Mouse (Mus musculus) limb, embryonic 11.5 days (tissue): ENCODE results near the gene Stk11ip. TPM values are rescaled to one million over a fixed set of nuclear protein-coding genes. Genes with fewer than 3 reads are reported as not detected.
A peak's percentile ranks its signal among the peaks of the same experiment; 100 is the strongest.

ENCODE experiments used
- ATAC-seq: fragments of 200-750 bp; cut with Nextera tagmentation; 2 replicates; pipeline ENCODE4 v1.8.0; 2017; ENCODE audit warnings: low read depth; ENCODE audit not compliant: insufficient number of reproducible peaks, low FRiP score, low TSS enrichment
- DNase-seq: peaks from one replicate; pipeline ENCODE4 v3.0.0-alpha.2; 2015; ENCODE audit warnings: low spot score
- H3K27ac ChIP-seq: fragments of 300-500 bp; sonication (generic); replicated peaks from 2 replicates; pipeline ENCODE4 v1.5.1; 2014; ENCODE audit warnings: low read depth, mild to moderate bottlenecking, low read length
- H3K27me3 ChIP-seq: fragments of 300-500 bp; sonication (generic); 2 replicates; pipeline ENCODE4 v1.6.1; 2014; ENCODE audit warnings: mild to moderate bottlenecking, low read length, mixed read lengths; ENCODE audit not compliant: control insufficient read depth, insufficient read depth
- H3K36me3 ChIP-seq: fragments of 300-500 bp; sonication (generic); 2 replicates; pipeline ENCODE4 v1.6.1; 2014; ENCODE audit warnings: mild to moderate bottlenecking, low read length, moderate library complexity, mixed read lengths; ENCODE audit not compliant: control insufficient read depth, insufficient read depth
- H3K4me1 ChIP-seq: fragments of 300-500 bp; sonication (generic); 2 replicates; pipeline ENCODE4 v1.6.1; 2014; ENCODE audit warnings: low read length, mixed read lengths; ENCODE audit not compliant: control insufficient read depth, insufficient read depth
- H3K4me2 ChIP-seq: fragments of 300-500 bp; sonication (generic); 2 replicates; pipeline ENCODE4 v1.6.1; 2014; ENCODE audit warnings: low read depth, mild to moderate bottlenecking, moderate library complexity; ENCODE audit not compliant: severe bottlenecking
- H3K4me3 ChIP-seq: fragments of 300-500 bp; sonication (generic); 2 replicates; pipeline ENCODE4 v1.5.1; 2014; ENCODE audit warnings: low read depth, low read length
- H3K9ac ChIP-seq: fragments of 300-500 bp; sonication (generic); 2 replicates; pipeline ENCODE4 v1.6.1; 2014; ENCODE audit warnings: mild to moderate bottlenecking, low read length
- H3K9me3 ChIP-seq: fragments of 300-500 bp; sonication (generic); 2 replicates; pipeline ENCODE4 v1.6.1; 2016; ENCODE audit warnings: low read length; ENCODE audit not compliant: control insufficient read depth
- WGBS: fragments of 180-500 bp; shearing (Covaris S2); extraction: QIAGEN DNeasy Blood & Tissue Kit; methylation state at CpG from one replicate; pipeline ENCODE4 v1.1.7; 2014; 5-methylcytosine and 5-hydroxymethylcytosine counted together
- polyA plus RNA-seq: library from polyadenylated mRNA; unstranded; fragments of >200 nt; fragmentation: Nextera tagmentation; extraction: Ambion mirVana; gene quantifications from 2 replicates; pipeline ENCODE4 v1.2.1, GENCODE M21; 2014

The Stk11ip gene
- polyA plus RNA-seq, 1 experiment from 2014 or later, result 20.5 TPM

DNA sequence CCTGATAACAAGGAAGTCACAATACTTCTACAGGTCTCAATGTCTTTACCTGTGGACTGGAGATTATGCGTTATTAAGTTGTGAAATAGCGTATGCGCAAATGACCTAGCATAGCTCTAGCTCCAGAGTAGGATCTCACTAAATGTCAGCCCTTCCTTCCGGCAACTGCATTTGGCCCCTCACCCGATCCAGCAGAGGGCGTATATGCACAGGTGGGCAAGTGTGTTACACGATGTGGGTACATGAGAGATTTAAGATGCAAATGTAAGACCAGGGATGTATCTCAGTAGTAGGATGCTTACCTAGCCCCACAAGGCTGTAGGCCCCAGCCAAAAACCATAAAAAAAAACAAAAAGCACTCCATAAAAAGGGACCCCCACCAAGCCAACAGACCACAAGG is 21.9 kb upstream of the Stk11ip start:
- H3K4me1 ChIP-seq, result peaks cover 14% of the 10 kb centered on the region; the same call in 1 of the 2 replicates
- no peaks in the 10 kb centered on the region; the same call in 1 of the 2 replicates for H3K27me3 ChIP-seq
- H3K4me3 ChIP-seq, result no peak overlapping the region
- DNase-seq (no peak), ATAC-seq (no peak)
- H3K9me3 ChIP-seq, result no peaks in the 10 kb centered on the region
- H3K4me2 ChIP-seq, result no peak overlapping the region
- no peak overlapping the region for H3K27ac ChIP-seq
- H3K36me3 ChIP-seq, result peaks cover 28% of the 10 kb centered on the region
- H3K9ac ChIP-seq, result no peak overlapping the region
- 84% methylated on average over 7 of the region's 7 CpGs for WGBS

GRCm38 (mm10) chr1:75501905-75502304 is 19.4 kb upstream of the Stk11ip start:
- ATAC-seq, result no peak
- 93% methylated on average over 9 of the region's 9 CpGs for WGBS
- no peak for DNase-seq

DNA sequence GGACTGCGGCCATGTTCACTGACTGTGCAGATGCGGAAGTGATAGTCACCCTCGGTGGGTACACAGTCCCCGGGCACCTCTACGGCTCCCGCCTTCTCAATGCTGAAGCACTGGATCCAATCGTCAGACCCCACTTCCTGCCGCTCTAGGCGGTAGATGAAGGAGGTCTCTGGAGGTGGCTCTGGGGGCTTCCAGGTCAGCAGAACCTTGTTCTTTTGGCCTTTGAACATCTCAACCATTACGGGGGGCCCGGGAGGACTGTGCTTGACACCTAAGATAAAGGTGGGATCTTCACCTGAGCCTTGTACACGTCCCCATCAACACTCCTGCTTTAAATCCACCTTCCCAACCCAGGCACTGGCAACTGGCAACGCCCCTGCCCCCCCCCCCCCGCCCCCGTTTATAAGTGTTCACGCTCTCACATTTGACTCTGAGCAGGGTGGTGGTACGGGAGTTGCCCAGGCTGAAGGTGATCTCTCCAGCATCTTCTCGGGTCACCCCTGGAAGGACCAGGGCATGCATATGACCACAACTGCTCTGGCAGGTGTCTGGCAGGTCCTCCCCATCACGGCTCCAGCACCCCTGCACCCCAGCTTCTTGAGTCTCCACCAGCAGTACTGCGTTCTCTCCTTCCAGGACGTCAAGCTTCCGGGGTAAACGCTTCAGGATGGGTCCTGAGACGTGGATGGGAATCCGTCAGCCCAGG is 18.2 kb upstream of the Stk11ip start:
- Histone ChIP-seq H3K4me2 (no peak overlapping the region), H3K4me1 (peaks cover 20% of the 10 kb centered on the region), H3K4me3 (no peak overlapping the region), H3K27ac (no peak overlapping the region), H3K27me3 (no peaks in the 10 kb centered on the region; the same call in 1 of the 2 replicates), H3K9me3 (no peaks in the 10 kb centered on the region), H3K36me3 (peaks cover 19% of the 10 kb centered on the region), H3K9ac (no peak overlapping the region)
- no peak for DNase-seq
- no peak for ATAC-seq
- 86% methylated on average over 25 of the region's 25 CpGs for WGBS

More at GRCm38 (mm10) chr1:75501905-75502304, 19.4 kb upstream of the Stk11ip start:
- no peak overlapping the region for H3K4me2 ChIP-seq
- peaks cover 23% of the 10 kb centered on the region for H3K36me3 ChIP-seq
- H3K27ac ChIP-seq, result no peak overlapping the region
- H3K27me3 ChIP-seq, result no peaks in the 10 kb centered on the region; the same call in 1 of the 2 replicates
- peaks cover 16% of the 10 kb centered on the region for H3K4me1 ChIP-seq
- H3K4me3 ChIP-seq, result no peak overlapping the region
- no peaks in the 10 kb centered on the region for H3K9me3 ChIP-seq
- H3K9ac ChIP-seq, result no peak overlapping the region

- DNase-seq (no peak), ATAC-seq (no peak)
- Histone ChIP-seq H3K36me3 (peaks cover 17% of the 10 kb centered on the region), H3K9ac (no peak overlapping the region), H3K4me1 (peaks cover 20% of the 10 kb centered on the region), H3K4me2 (no peak overlapping the region), H3K9me3 (no peaks in the 10 kb centered on the region), H3K4me3 (no peak overlapping the region), H3K27me3 (no peaks in the 10 kb centered on the region; the same call in 1 of the 2 replicates), H3K27ac (no peak overlapping the region)
- 61% methylated on average over 23 of the region's 23 CpGs for WGBS
Measured at GRCm38 (mm10) chr1:75503651-75503980, 17.7 kb upstream of the Stk11ip start.

GRCm38 (mm10) chr1:75504256-75505045 is 16.9 kb upstream of the Stk11ip start:
- ATAC-seq (no peak), DNase-seq (no peak)
- peaks cover 2% of the 10 kb centered on the region; the same call in 1 of the 2 replicates for H3K27me3 ChIP-seq
- H3K27ac ChIP-seq, result no peak overlapping the region
- H3K9ac ChIP-seq, result no peak overlapping the region; the same call in 1 of the 2 replicates
- peaks cover 20% of the 10 kb centered on the region for H3K4me1 ChIP-seq
- H3K4me2 ChIP-seq, result peak overlapping the region; percentile 96
- no peaks in the 10 kb centered on the region for H3K9me3 ChIP-seq
- 63% methylated on average over 9 of the region's 9 CpGs for WGBS
- peak overlapping the region; percentile 92 for H3K4me3 ChIP-seq
- H3K36me3 ChIP-seq, result peaks cover 14% of the 10 kb centered on the region

GRCm38 (mm10) chr1:75505159-75505955 is 16.0 kb upstream of the Stk11ip start:
- H3K27me3 ChIP-seq, result peaks cover 2% of the 10 kb centered on the region; the same call in 1 of the 2 replicates
- WGBS, result under 1% methylated on average over 84 of the region's 84 CpGs
- H3K9me3 ChIP-seq, result no peaks in the 10 kb centered on the region
- peak overlapping the region; percentile 89 for H3K27ac ChIP-seq
- H3K4me3 ChIP-seq, result peak overlapping the region; percentile 92
- DNase-seq, result peak; percentile 78
- peak overlapping the region; percentile 95 for H3K9ac ChIP-seq
- ATAC-seq, result peak; percentile 24; the same call in 1 of the 2 replicates
- H3K36me3 ChIP-seq, result peaks cover 14% of the 10 kb centered on the region
- H3K4me1 ChIP-seq, result peaks cover 20% of the 10 kb centered on the region
- H3K4me2 ChIP-seq, result peak overlapping the region; percentile 96

GRCm38 (mm10) chr1:75505956-75506831 is 15.1 kb upstream of the Stk11ip start, which contains the start of gene Obsl1:
Gene Obsl1, minus strand, starts transcription at chr1:75506452.
- Histone ChIP-seq H3K9ac (peak within 1 kb of the TSS; percentile 95), H3K4me1 (peaks cover 24% of the 10 kb centered on the region), H3K4me3 (peak within 1 kb of the TSS; percentile 92), H3K4me2 (peak within 1 kb of the TSS; percentile 96), H3K27ac (peak within 1 kb of the TSS; percentile 89), H3K27me3 (peaks cover 2% of the 10 kb centered on the region; the same call in 1 of the 2 replicates), H3K9me3 (no peaks in the 10 kb centered on the region), H3K36me3 (peaks cover 11% of the 10 kb centered on the region)
- peak; percentile 86 for ATAC-seq
- DNase-seq, result peak; percentile 90
- under 1% methylated on average over 58 of the region's 65 CpGs for WGBS
